Mouse (Mus musculus): ENCODE measurements at regions not wholly inside any gene's neighbourhood (a gene's known extent, or its start where the extent isn't known, plus 50 kb on each side); places are given as distances from the start of the nearest gene placed in this dataset.

GRCm38 (mm10) chr13:102625171-102625835, 68.1 kb upstream of the Cd180 start:
- DNase-seq (ENCODE audit: extremely low read depth, insufficient read length, low spot score), result peak; percentile 10

GRCm38 (mm10) chr13:102625836-102626340, 67.5 kb upstream of the Cd180 start:
- DNase-seq (ENCODE audit: extremely low read depth, insufficient read length, low spot score), result no peak

- DNase-seq (ENCODE audit: extremely low read depth, insufficient read length, low spot score), result no peak
Measured at GRCm38 (mm10) chr13:102627786-102628185, 65.6 kb upstream of the Cd180 start.

GRCm38 (mm10) chr13:102629176-102629575, 64.2 kb upstream of the Cd180 start:
- DNase-seq (ENCODE audit: extremely low read depth, insufficient read length, low spot score), result no peak

- no peak for DNase-seq (ENCODE audit: extremely low read depth, insufficient read length, low spot score)
Measured at GRCm38 (mm10) chr13:102634236-102634957, 59.0 kb upstream of the Cd180 start.

GRCm38 (mm10) chr13:102636032-102636431, 57.3 kb upstream of the Cd180 start:
- DNase-seq (ENCODE audit: extremely low read depth, insufficient read length, low spot score), result no peak

GRCm38 (mm10) chr13:102637059-102637458, 56.3 kb upstream of the Cd180 start:
- no peak for DNase-seq (ENCODE audit: extremely low read depth, insufficient read length, low spot score)

GRCm38 (mm10) chr13:102639651-102640050, 53.7 kb upstream of the Cd180 start:
- no peak for DNase-seq (ENCODE audit: extremely low read depth, insufficient read length, low spot score)

- no peak for DNase-seq (ENCODE audit: extremely low read depth, insufficient read length, low spot score)
Measured at GRCm38 (mm10) chr13:102640171-102640570, 53.2 kb upstream of the Cd180 start.

All from 3134 (cell line).